Mouse (Mus musculus): ENCODE results near the gene Trpc6.

GRCm38 (mm10) chr9:8520911-8521310 lies 23.0 kb upstream of the Trpc6 start:
- TF ChIP-seq ZNF384 (IDR thresholded peaks at IDR 0.05; ENCODE audit: low read depth, low read length) (no peak), CTCF (IDR thresholded peaks at IDR 0.05 in 2 of 3, conservative IDR thresholded peaks at IDR 0.05 in 1 of 3; ENCODE audit: control insufficient read depth in 1 of 3, insufficient read depth in 1 of 3, low read depth in 2 of 3, low read length in 3 of 3, poor library complexity in 1 of 3, severe bottlenecking in 1 of 3) (no peak), TAL1 (IDR thresholded peaks at IDR 0.05; ENCODE audit: low read length) (no peak), POLR2A (IDR thresholded peaks at IDR 0.05; ENCODE audit: control insufficient read depth in 1 of 2, insufficient read depth in 1 of 2, low read depth in 1 of 2, low read length in 2 of 2, poor library complexity in 1 of 2) (no peak), ETS1 (IDR thresholded peaks at IDR 0.05; ENCODE audit: low read depth, low read length) (no peak), HCFC1 (IDR thresholded peaks at IDR 0.05; ENCODE audit: low read depth, low read length) (no peak), ZC3H11A (IDR thresholded peaks at IDR 0.05; ENCODE audit: low read depth, low read length) (no peak), BHLHE40 (IDR thresholded peaks at IDR 0.05; ENCODE audit: borderline replicate concordance, low read depth, low read length) (no peak), EP300 (IDR thresholded peaks at IDR 0.05; ENCODE audit: low read depth in 1 of 2, low read length in 2 of 2) (no peak), UBTF (IDR thresholded peaks at IDR 0.05; ENCODE audit: borderline replicate concordance, insufficient read depth, low read depth, low read length) (no peak), ZMIZ1 (IDR thresholded peaks at IDR 0.05; ENCODE audit: low read depth, low read length) (no peak), GATA1 (IDR thresholded peaks at IDR 0.05; ENCODE audit: low read depth, low read length) (no peak), SMC3 (IDR thresholded peaks at IDR 0.05; ENCODE audit: low read depth, low read length) (no peak)
